Mouse (Mus musculus): ENCODE measurements at regions not wholly inside any gene's neighbourhood (a gene's known extent, or its start where the extent isn't known, plus 50 kb on each side); places are given as distances from the start of the nearest gene placed in this dataset.

DNA sequence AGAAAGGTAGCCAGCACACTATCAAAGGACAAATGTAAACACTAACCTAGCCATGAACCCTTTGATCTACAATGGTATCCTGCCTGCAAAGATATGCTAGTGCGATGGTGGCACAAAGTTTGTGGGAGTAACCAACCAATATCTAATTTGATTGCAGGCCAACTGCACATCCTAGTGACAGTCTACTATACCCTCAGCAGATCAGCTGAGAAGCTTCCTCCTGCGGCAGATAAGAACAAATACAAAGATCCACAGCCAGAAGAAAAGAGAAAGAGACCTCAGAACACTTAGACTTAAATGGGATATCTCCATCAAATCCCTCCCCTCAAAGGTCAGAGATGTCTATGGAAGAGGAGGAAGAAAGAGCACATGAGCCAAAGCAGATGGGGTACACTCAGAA, 308.7 kb upstream of the Snx7 start:
- no peak for TF ChIP-seq CTCF (conservative IDR thresholded peaks at IDR 0.05; ENCODE audit: low read length)
- TF ChIP-seq POU5F1 (IDR thresholded peaks at IDR 0.05; ENCODE audit: borderline replicate concordance, low read length) = no peak
- no peak for TF ChIP-seq NANOG (IDR thresholded peaks at IDR 0.05; ENCODE audit: borderline replicate concordance, low read length)

Measured in E14TG2a.4 (cell line).